Mouse (Mus musculus): ENCODE results near the gene Trappc3. TPM values are rescaled to one million over a fixed set of nuclear protein-coding genes. Genes with fewer than 3 reads are reported as not detected.

Gene Trappc3
- polyA plus RNA-seq, 1 experiment from 2014 or later = 115 TPM

- no peak for TF ChIP-seq CTCF (IDR thresholded peaks at IDR 0.05; ENCODE audit: low read depth)
- Histone ChIP-seq H3K36me3 (ENCODE audit: control insufficient read depth, insufficient read depth) (no peaks in the 10 kb centered on the region), H3K27me3 (replicated peaks; ENCODE audit: control insufficient read depth, insufficient read depth, low read length) (peaks cover 33% of the 10 kb centered on the region), H3K9ac (ENCODE audit: low read depth, low read length) (no peak overlapping the region), H3K4me1 (replicated peaks; ENCODE audit: control insufficient read depth, insufficient read depth, low read length) (peaks cover 8% of the 10 kb centered on the region; the same call in 1 of the 2 replicates), H3K4me3 (ENCODE audit: low read depth, low read length) (no peak overlapping the region), H3K4me2 (replicated peaks; ENCODE audit: low read depth) (no peak overlapping the region), H3K9me3 (ENCODE audit: control insufficient read depth) (no peaks in the 10 kb centered on the region), H3K27ac (ENCODE audit: low read depth, low read length) (no peak overlapping the region)
- WGBS = 92% methylated on average over 1 of the region's 1 CpGs
- no peak for ATAC-seq
Measured at GRCm38 (mm10) chr4:126305428-126305827, 43.3 kb downstream of the Trappc3 start.

- 0 out of 2 replicates have a peak, but pooled peaks have one; percentile 25 for TF ChIP-seq CTCF (IDR thresholded peaks at IDR 0.05; ENCODE audit: low read depth)
- no peak for ATAC-seq
- WGBS = 92% methylated on average over 6 of the region's 6 CpGs
- no peak overlapping the region for H3K4me2 ChIP-seq (replicated peaks; ENCODE audit: low read depth)
- H3K9ac ChIP-seq (ENCODE audit: low read depth, low read length) = no peak overlapping the region
- no peak overlapping the region for H3K4me3 ChIP-seq (ENCODE audit: low read depth, low read length)
- no peaks in the 10 kb centered on the region for H3K9me3 ChIP-seq (ENCODE audit: control insufficient read depth)
- peaks cover 27% of the 10 kb centered on the region for H3K27me3 ChIP-seq (replicated peaks; ENCODE audit: control insufficient read depth, insufficient read depth, low read length)
- peaks cover 5% of the 10 kb centered on the region; the same call in 1 of the 2 replicates for H3K4me1 ChIP-seq (replicated peaks; ENCODE audit: control insufficient read depth, insufficient read depth, low read length)
- H3K36me3 ChIP-seq (ENCODE audit: control insufficient read depth, insufficient read depth) = no peaks in the 10 kb centered on the region
- no peak overlapping the region for H3K27ac ChIP-seq (ENCODE audit: low read depth, low read length)
Measured at GRCm38 (mm10) chr4:126306058-126306457, 43.9 kb downstream of the Trappc3 start.

- no peaks in the 10 kb centered on the region for H3K36me3 ChIP-seq (ENCODE audit: control insufficient read depth, insufficient read depth)
- H3K9me3 ChIP-seq (ENCODE audit: control insufficient read depth) = no peaks in the 10 kb centered on the region
- no peak overlapping the region for H3K9ac ChIP-seq (ENCODE audit: low read depth, low read length)
- TF ChIP-seq CTCF (IDR thresholded peaks at IDR 0.05; ENCODE audit: low read depth) = no peak
- WGBS = 20% methylated on average over 2 of the region's 2 CpGs
- H3K4me2 ChIP-seq (replicated peaks; ENCODE audit: low read depth) = no peak overlapping the region
- H3K4me3 ChIP-seq (ENCODE audit: low read depth, low read length) = no peak overlapping the region
- ATAC-seq = no peak
- peaks cover 19% of the 10 kb centered on the region; the same call in 1 of the 2 replicates for H3K27me3 ChIP-seq (replicated peaks; ENCODE audit: control insufficient read depth, insufficient read depth, low read length)
- H3K27ac ChIP-seq (ENCODE audit: low read depth, low read length) = no peak overlapping the region
- no peaks in the 10 kb centered on the region; the same call in 1 of the 2 replicates for H3K4me1 ChIP-seq (replicated peaks; ENCODE audit: control insufficient read depth, insufficient read depth, low read length)
Measured at GRCm38 (mm10) chr4:126306827-126307226, 44.7 kb downstream of the Trappc3 start.

GRCm38 (mm10) chr4:126309211-126309921 lies 47.2 kb downstream of the Trappc3 start:
- no peak overlapping the region for H3K27ac ChIP-seq (ENCODE audit: low read depth, low read length)
- no peak; the same call in 1 of the 2 replicates for TF ChIP-seq CTCF (IDR thresholded peaks at IDR 0.05; ENCODE audit: low read depth)
- 0 out of 2 replicates have a peak, but pooled peaks cover 6% of the 10 kb centered on the region for H3K27me3 ChIP-seq (replicated peaks; ENCODE audit: control insufficient read depth, insufficient read depth, low read length)
- no peaks in the 10 kb centered on the region for H3K9me3 ChIP-seq (ENCODE audit: control insufficient read depth)
- ATAC-seq = 0 out of 2 replicates have a peak, but pooled peaks have one; percentile 6
- peak overlapping the region; percentile 54 for H3K4me2 ChIP-seq (replicated peaks; ENCODE audit: low read depth)
- H3K36me3 ChIP-seq (ENCODE audit: control insufficient read depth, insufficient read depth) = no peaks in the 10 kb centered on the region
- no peaks in the 10 kb centered on the region; the same call in 1 of the 2 replicates for H3K4me1 ChIP-seq (replicated peaks; ENCODE audit: control insufficient read depth, insufficient read depth, low read length)
- H3K4me3 ChIP-seq (ENCODE audit: low read depth, low read length) = peak overlapping the region; percentile 17; the same call in 1 of the 2 replicates
- no peak overlapping the region for H3K9ac ChIP-seq (ENCODE audit: low read depth, low read length)
- WGBS = 15% methylated on average over 20 of the region's 20 CpGs

DNA sequence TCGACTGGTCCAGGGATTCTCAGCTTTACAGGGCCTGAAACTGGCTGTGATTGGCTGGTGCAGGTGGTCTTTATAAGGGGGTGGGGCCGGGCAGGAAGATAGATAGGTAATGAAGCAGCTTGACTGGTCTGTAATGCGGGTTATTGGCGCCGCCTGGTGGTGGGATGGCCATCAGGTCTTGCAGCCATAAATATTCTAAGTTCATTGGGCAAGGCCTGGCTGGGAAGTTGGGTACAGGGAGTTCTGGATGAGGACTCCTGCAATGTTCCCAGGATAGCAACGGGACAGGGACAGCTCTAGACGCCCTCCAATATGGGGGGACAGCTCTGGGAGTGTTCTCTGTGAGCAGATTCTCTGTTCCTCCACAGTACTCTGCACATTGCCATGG lies 47.8 kb downstream of the Trappc3 start:
- Histone ChIP-seq H3K4me1 (replicated peaks; ENCODE audit: control insufficient read depth, insufficient read depth, low read length) (no peaks in the 10 kb centered on the region; the same call in 1 of the 2 replicates), H3K27me3 (replicated peaks; ENCODE audit: control insufficient read depth, insufficient read depth, low read length) (0 out of 2 replicates have a peak, but pooled peaks cover 6% of the 10 kb centered on the region), H3K36me3 (ENCODE audit: control insufficient read depth, insufficient read depth) (no peaks in the 10 kb centered on the region; the same call in 1 of the 2 replicates), H3K9me3 (ENCODE audit: control insufficient read depth) (no peaks in the 10 kb centered on the region), H3K9ac (ENCODE audit: low read depth, low read length) (no peak overlapping the region), H3K27ac (ENCODE audit: low read depth, low read length) (no peak overlapping the region), H3K4me2 (replicated peaks; ENCODE audit: low read depth) (peak overlapping the region; percentile 54), H3K4me3 (ENCODE audit: low read depth, low read length) (peak overlapping the region; percentile 17; the same call in 1 of the 2 replicates)
- TF ChIP-seq CTCF (IDR thresholded peaks at IDR 0.05; ENCODE audit: low read depth) = peak; percentile 86
- peak; percentile 61 for ATAC-seq
- under 1% methylated on average over 7 of the region's 7 CpGs for WGBS

DNA sequence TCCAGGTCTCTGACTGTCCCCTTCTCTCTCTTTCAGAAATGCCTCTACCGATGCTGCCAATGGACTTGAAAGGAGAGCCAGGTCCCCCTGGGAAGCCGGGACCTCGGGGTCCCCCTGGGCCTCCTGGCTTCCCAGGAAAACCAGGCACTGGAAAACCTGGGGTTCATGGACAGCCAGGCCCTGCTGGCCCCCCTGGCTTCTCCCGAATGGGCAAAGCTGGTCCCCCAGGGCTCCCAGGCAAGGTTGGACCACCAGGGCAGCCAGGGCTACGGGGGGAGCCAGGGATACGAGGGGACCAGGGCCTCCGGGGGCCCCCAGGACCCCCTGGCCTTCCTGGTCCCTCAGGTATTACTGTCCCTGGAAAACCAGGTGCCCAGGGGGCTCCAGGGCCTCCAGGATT lies 48.2 kb downstream of the Trappc3 start:
- TF ChIP-seq CTCF (IDR thresholded peaks at IDR 0.05; ENCODE audit: low read depth) = no peak
- Histone ChIP-seq H3K27ac (ENCODE audit: low read depth, low read length) (no peak overlapping the region), H3K9ac (ENCODE audit: low read depth, low read length) (no peak overlapping the region), H3K4me1 (replicated peaks; ENCODE audit: control insufficient read depth, insufficient read depth, low read length) (no peaks in the 10 kb centered on the region; the same call in 1 of the 2 replicates), H3K36me3 (ENCODE audit: control insufficient read depth, insufficient read depth) (peaks cover 2% of the 10 kb centered on the region; the same call in 1 of the 2 replicates), H3K27me3 (replicated peaks; ENCODE audit: control insufficient read depth, insufficient read depth, low read length) (0 out of 2 replicates have a peak, but pooled peaks cover 6% of the 10 kb centered on the region), H3K4me2 (replicated peaks; ENCODE audit: low read depth) (no peak overlapping the region), H3K9me3 (ENCODE audit: control insufficient read depth) (no peaks in the 10 kb centered on the region), H3K4me3 (ENCODE audit: low read depth, low read length) (no peak overlapping the region)
- WGBS = 73% methylated on average over 7 of the region's 7 CpGs
- no peak for ATAC-seq
